Mouse (Mus musculus): ENCODE measurements at regions not wholly inside any gene's neighbourhood (a gene's known extent, or its start where the extent isn't known, plus 50 kb on each side); places are given as distances from the start of the nearest gene placed in this dataset.

DNA sequence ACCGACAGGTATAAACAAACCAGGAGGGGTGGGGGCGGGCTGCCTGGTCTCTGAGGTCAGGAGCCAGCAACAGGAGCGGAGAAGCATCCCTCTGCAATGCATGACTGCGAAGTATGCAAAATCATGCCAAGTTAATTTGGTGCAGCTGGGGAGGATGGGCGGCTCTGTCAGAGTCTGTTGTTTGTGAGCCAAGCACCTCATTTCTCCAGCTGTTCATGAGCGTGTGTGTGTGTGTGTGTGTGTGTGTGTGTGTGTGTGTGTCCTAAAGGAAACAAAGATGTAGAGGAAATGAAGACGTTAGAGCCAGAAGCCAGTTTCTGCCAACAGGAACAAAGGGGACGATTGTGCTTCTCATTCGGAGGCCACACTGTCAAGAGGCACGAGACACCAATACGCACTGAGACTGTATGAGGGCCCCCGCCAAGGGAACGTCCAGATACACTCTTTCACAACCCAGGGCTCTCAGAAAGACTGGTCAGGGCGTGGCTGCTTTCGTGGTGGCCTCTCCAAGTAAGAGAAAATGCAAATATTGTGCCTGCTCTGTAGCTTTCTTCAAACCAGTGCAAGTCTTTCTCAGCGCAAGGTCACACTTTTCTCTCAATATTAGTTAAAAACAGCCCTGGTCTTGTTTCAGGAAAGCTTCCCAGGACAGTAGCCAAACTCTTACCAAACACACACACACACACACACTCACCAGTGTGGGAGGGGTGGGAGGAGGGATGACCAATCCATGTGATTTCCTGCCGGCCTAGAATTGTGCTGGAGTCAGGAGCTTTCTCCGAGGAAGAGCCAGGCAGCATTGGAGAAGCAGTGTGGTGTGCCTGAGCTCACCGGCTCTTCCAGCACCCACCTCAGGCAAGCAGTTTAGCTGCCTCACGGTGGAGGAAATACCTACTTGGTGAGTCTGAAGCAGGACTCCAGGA is 80.8 kb downstream of the Vcpkmt start:
- no peak for TF ChIP-seq CTCF (IDR thresholded peaks at IDR 0.05; ENCODE audit: low read depth)
- ATAC-seq (replicated peaks; ENCODE audit: low FRiP score, low read depth) (peak; percentile 81), DNase-seq (ENCODE audit: low spot score) (peak; percentile 89)
- H3K9me3 ChIP-seq (replicated peaks; ENCODE audit: low read length) = no peaks in the 10 kb centered on the region
- WGBS = 14% methylated on average over 20 of the region's 20 CpGs
- peak overlapping the region; percentile 91 for H3K27ac ChIP-seq
- 0 out of 2 replicates have a peak overlapping the region, but pooled peaks have one; percentile 10 for H3K9ac ChIP-seq (ENCODE audit: low read depth, low read length)
- H3K4me3 ChIP-seq (replicated peaks; ENCODE audit: low read depth, low read length) = 0 out of 2 replicates have a peak overlapping the region, but pooled peaks have one; percentile 1
- peak overlapping the region; percentile 33 for H3K4me2 ChIP-seq (ENCODE audit: low read length)
- H3K36me3 ChIP-seq (ENCODE audit: insufficient read depth, low read length) = no peaks in the 10 kb centered on the region
- H3K27me3 ChIP-seq (ENCODE audit: insufficient read depth, low read length) = no peaks in the 10 kb centered on the region
- H3K4me1 ChIP-seq (replicated peaks; ENCODE audit: insufficient read depth, low read length) = peaks cover 18% of the 10 kb centered on the region

DNA sequence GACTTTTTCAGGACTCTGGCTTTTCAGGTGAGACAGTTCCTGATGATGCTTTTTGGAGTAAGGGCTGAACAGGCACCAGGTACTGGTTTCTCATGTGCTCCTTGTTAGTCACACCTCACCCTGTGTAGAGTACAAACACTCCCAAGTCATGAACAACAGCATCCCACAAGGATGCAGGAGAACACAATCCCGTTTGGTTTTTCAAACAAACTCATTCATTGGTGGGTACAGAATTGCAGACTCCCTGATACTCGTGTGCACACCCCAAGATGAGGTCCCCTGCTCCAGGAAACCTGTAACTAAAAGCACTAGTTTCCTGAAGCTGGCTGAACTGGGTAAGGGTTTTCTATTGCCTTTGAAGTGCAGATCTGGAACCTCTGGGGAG is 81.5 kb downstream of the Vcpkmt start:
- no peaks in the 10 kb centered on the region for H3K36me3 ChIP-seq (ENCODE audit: insufficient read depth, low read length)
- H3K9ac ChIP-seq (ENCODE audit: low read depth, low read length) = no peak overlapping the region
- peak overlapping the region; percentile 91 for H3K27ac ChIP-seq
- no peak for TF ChIP-seq CTCF (IDR thresholded peaks at IDR 0.05; ENCODE audit: low read depth)
- DNase-seq (ENCODE audit: low spot score) = no peak
- H3K4me3 ChIP-seq (replicated peaks; ENCODE audit: low read depth, low read length) = no peak overlapping the region
- no peak for ATAC-seq (replicated peaks; ENCODE audit: low FRiP score, low read depth)
- 0 out of 2 replicates have a peak overlapping the region, but pooled peaks have one; percentile 5 for H3K4me2 ChIP-seq (ENCODE audit: low read length)
- peaks cover 18% of the 10 kb centered on the region for H3K4me1 ChIP-seq (replicated peaks; ENCODE audit: insufficient read depth, low read length)
- H3K27me3 ChIP-seq (ENCODE audit: insufficient read depth, low read length) = no peaks in the 10 kb centered on the region
- 41% methylated on average over 2 of the region's 2 CpGs for WGBS
- H3K9me3 ChIP-seq (replicated peaks; ENCODE audit: low read length) = no peaks in the 10 kb centered on the region

DNA sequence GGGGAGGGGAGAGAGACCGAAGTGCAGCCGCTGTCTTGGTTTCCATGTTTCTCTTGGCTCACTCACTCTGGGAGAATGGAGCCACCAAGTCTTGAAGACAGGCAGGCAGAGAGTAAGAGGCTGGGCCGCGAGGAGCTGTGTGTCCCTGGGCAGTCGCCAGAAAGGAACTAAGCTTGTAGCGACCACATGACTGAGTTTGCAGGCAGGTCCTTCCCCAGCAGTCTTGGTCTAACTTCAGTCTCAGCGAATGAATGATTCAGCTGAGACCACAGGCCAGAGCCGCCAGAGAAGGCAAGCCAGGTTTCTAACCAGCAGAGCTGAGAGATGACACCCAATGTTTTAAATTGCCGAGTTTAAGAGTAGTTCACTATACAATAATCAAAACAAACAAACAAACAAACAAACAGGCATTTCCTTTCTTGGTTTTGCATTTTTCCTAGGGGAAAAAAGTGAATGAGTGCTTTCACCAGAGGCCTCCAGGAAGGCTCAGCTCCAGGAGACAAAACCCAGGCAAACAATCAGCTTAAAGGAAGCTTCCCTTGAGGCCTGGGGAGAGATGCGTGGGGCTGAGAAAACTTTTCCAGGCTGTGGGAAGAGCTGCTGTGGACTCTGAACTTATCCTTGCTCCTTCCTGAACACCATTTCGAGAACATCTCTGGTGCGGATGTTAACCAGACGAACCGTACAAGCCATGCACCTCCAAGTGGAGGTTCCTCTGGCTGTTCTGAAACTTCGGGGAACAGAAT is 82.1 kb downstream of the Vcpkmt start:
- Histone ChIP-seq H3K9ac (ENCODE audit: low read depth, low read length) (no peak overlapping the region), H3K4me1 (replicated peaks; ENCODE audit: insufficient read depth, low read length) (peaks cover 18% of the 10 kb centered on the region), H3K9me3 (replicated peaks; ENCODE audit: low read length) (no peaks in the 10 kb centered on the region), H3K4me2 (ENCODE audit: low read length) (0 out of 2 replicates have a peak overlapping the region, but pooled peaks have one; percentile 5), H3K36me3 (ENCODE audit: insufficient read depth, low read length) (no peaks in the 10 kb centered on the region), H3K4me3 (replicated peaks; ENCODE audit: low read depth, low read length) (no peak overlapping the region), H3K27ac (peak overlapping the region; percentile 91), H3K27me3 (ENCODE audit: insufficient read depth, low read length) (no peaks in the 10 kb centered on the region)
- ATAC-seq (replicated peaks; ENCODE audit: low FRiP score, low read depth) = no peak
- no peak for TF ChIP-seq CTCF (IDR thresholded peaks at IDR 0.05; ENCODE audit: low read depth)
- DNase-seq (ENCODE audit: low spot score) = peak; percentile 27
- WGBS = 64% methylated on average over 15 of the region's 15 CpGs

DNA sequence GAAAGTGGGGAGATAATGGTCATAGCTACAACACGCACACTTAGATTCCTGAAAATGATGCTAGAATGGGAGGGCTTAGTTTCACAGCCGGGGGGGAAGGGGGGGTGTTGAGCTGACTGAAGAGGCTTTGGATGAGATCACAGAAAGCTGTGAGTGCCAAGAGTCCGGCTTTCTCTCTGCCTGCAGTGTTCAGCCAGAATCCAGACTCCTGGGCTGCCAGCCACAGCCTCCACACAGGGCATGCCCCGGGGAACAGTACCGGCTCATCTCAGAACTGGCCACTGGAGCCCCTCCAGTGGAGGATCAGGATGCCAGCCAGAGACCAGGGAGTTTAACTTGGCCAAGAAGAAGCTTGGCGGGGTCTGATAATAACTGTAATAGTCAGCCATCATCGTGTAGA is 85.7 kb downstream of the Vcpkmt start:
- TF ChIP-seq CTCF (IDR thresholded peaks at IDR 0.05; ENCODE audit: low read depth) = no peak
- DNase-seq (ENCODE audit: low spot score) (peak; percentile 34), ATAC-seq (replicated peaks; ENCODE audit: low FRiP score, low read depth) (no peak)
- Histone ChIP-seq H3K4me2 (ENCODE audit: low read length) (no peak overlapping the region), H3K36me3 (ENCODE audit: insufficient read depth, low read length) (no peaks in the 10 kb centered on the region), H3K9me3 (replicated peaks; ENCODE audit: low read length) (no peaks in the 10 kb centered on the region), H3K4me3 (replicated peaks; ENCODE audit: low read depth, low read length) (no peak overlapping the region), H3K27me3 (ENCODE audit: insufficient read depth, low read length) (no peaks in the 10 kb centered on the region), H3K9ac (ENCODE audit: low read depth, low read length) (no peak overlapping the region), H3K27ac (peak overlapping the region; percentile 57; the same call in 1 of the 2 replicates), H3K4me1 (replicated peaks; ENCODE audit: insufficient read depth, low read length) (peaks cover 12% of the 10 kb centered on the region)
- WGBS = 69% methylated on average over 7 of the region's 7 CpGs

DNA sequence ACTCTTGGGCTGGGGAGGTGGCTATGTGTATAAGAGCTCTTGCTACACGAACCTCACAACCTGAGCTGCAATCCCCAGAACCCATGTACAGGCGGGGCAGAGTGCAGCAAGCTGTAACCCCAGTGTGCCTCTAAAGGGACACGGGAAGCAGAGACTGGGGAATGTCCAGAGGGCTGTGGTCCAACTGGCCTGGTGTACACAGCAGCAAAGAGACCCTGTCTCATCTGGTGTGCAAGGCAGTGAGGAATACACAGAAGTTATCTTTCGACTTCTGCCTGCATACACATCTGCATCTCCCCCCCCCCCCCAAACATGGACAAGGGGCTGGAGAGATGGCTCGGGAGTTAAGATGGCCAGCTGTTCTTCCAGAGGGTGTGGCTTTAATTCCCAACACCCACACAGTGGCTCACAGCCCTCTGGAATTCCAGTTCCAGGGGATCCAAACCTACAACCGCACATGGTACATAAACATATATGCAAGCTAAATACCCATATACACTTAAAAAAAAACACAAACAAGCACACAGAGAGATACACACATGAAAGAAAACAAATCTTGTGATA is 86.4 kb downstream of the Vcpkmt start:
- TF ChIP-seq CTCF (IDR thresholded peaks at IDR 0.05; ENCODE audit: low read depth) = no peak
- no peak overlapping the region for H3K4me2 ChIP-seq (ENCODE audit: low read length)
- no peak for DNase-seq (ENCODE audit: low spot score)
- no peak overlapping the region for H3K4me3 ChIP-seq (replicated peaks; ENCODE audit: low read depth, low read length)
- no peak overlapping the region for H3K9ac ChIP-seq (ENCODE audit: low read depth, low read length)
- H3K27me3 ChIP-seq (ENCODE audit: insufficient read depth, low read length) = no peaks in the 10 kb centered on the region
- no peaks in the 10 kb centered on the region for H3K36me3 ChIP-seq (ENCODE audit: insufficient read depth, low read length)
- peaks cover 5% of the 10 kb centered on the region for H3K4me1 ChIP-seq (replicated peaks; ENCODE audit: insufficient read depth, low read length)
- WGBS = 67% methylated on average over 6 of the region's 6 CpGs
- H3K27ac ChIP-seq = 0 out of 2 replicates have a peak overlapping the region, but pooled peaks have one; percentile 6
- H3K9me3 ChIP-seq (replicated peaks; ENCODE audit: low read length) = no peaks in the 10 kb centered on the region
- ATAC-seq (replicated peaks; ENCODE audit: low FRiP score, low read depth) = no peak

DNA sequence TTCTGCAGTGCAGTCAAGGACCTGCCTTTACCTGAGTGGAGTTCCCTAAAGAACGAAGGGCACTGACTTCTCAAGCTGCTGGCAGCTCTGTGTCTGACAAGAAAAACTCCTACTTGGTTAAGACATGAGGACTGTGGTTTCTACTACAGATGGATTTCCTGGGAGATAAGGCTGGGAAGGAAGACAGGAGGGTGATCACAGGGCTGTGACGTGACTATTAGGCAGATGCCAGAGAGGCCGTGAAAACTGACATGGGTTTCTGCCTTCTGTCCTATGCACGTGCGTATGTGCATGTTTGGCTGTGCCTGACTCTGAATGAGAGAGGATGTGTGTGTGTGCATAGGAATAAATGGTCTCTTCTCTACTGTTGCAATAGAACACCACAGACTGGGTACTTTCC is 87.1 kb downstream of the Vcpkmt start:
- H3K36me3 ChIP-seq (ENCODE audit: insufficient read depth, low read length) = no peaks in the 10 kb centered on the region
- no peak for TF ChIP-seq CTCF (IDR thresholded peaks at IDR 0.05; ENCODE audit: low read depth)
- H3K27ac ChIP-seq = no peak overlapping the region
- DNase-seq (ENCODE audit: low spot score) (no peak), ATAC-seq (replicated peaks; ENCODE audit: low FRiP score, low read depth) (no peak)
- H3K4me1 ChIP-seq (replicated peaks; ENCODE audit: insufficient read depth, low read length) = no peaks in the 10 kb centered on the region; the same call in 1 of the 2 replicates
- no peaks in the 10 kb centered on the region for H3K9me3 ChIP-seq (replicated peaks; ENCODE audit: low read length)
- H3K9ac ChIP-seq (ENCODE audit: low read depth, low read length) = no peak overlapping the region
- no peak overlapping the region for H3K4me2 ChIP-seq (ENCODE audit: low read length)
- no peaks in the 10 kb centered on the region for H3K27me3 ChIP-seq (ENCODE audit: insufficient read depth, low read length)
- WGBS = 70% methylated on average over 5 of the region's 5 CpGs
- no peak overlapping the region for H3K4me3 ChIP-seq (replicated peaks; ENCODE audit: low read depth, low read length)
